Mouse (Mus musculus) C2C12 (cell line): ENCODE measurements around the gene Pdzd2.

Experiments
- CEBPB ChIP-seq: IDR thresholded peaks from one replicate; pipeline ENCODE4 v1.6.1; 2011; ENCODE audit warnings: low read depth, mild to moderate bottlenecking, control low read depth, moderate library complexity
- CTCF ChIP-seq: IDR thresholded peaks from one replicate; pipeline ENCODE4 v1.5.1; 2011; ENCODE audit not compliant: control insufficient read depth, insufficient read depth, insufficient read length
- MAX ChIP-seq: IDR thresholded peaks from one replicate; pipeline ENCODE4 v1.6.1; 2011; ENCODE audit warnings: mild to moderate bottlenecking, control low read depth
- MYOD1 ChIP-seq: IDR thresholded peaks from one replicate; pipeline ENCODE4 v1.6.1; 2011; ENCODE audit warnings: low read depth; ENCODE audit not compliant: control insufficient read depth, insufficient read length
- MYOG ChIP-seq: IDR thresholded peaks from one replicate; pipeline ENCODE4 v1.6.1; 2011; ENCODE audit not compliant: control insufficient read depth, insufficient read length; ENCODE audit errors: extremely low read depth
- USF1 ChIP-seq: IDR thresholded peaks from one replicate; pipeline ENCODE4 v1.6.1; 2011; ENCODE audit warnings: low read depth, mild to moderate bottlenecking, control low read depth, moderate library complexity

DNA sequence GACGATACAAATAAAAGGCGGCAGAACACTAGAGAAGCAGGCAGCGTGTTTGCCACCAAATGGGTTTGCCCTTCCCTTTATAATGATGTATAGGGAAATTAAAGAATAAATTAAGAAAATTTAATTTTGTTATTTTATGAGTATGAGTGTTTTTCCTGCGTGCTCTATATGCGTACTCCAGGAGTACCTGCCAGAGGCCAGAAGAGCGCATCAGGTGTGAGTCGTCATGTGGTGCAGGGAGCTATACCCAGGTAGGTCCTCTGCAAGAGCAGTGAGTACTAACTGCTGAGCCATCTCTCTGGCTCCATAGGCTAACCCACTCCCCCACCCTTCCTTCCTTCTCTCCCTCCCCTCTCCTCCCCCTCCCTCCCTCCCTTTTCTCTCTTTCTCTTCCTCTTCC, 388.3 kb downstream of the Pdzd2 start:
- TF ChIP-seq CTCF = no peak
- no peak for TF ChIP-seq MAX
- no peak for TF ChIP-seq MYOD1
- TF ChIP-seq MYOG = no peak
- TF ChIP-seq CEBPB = no peak
- no peak for TF ChIP-seq USF1
